Mouse (Mus musculus): ENCODE data around the gene Snx33. TPM values are rescaled to one million over a fixed set of nuclear protein-coding genes. Genes with fewer than 3 reads are reported as not detected.

Gene Snx33
- total and polyA plus RNA-seq, 2 experiments: 7.6 to 10.5 TPM

DNA sequence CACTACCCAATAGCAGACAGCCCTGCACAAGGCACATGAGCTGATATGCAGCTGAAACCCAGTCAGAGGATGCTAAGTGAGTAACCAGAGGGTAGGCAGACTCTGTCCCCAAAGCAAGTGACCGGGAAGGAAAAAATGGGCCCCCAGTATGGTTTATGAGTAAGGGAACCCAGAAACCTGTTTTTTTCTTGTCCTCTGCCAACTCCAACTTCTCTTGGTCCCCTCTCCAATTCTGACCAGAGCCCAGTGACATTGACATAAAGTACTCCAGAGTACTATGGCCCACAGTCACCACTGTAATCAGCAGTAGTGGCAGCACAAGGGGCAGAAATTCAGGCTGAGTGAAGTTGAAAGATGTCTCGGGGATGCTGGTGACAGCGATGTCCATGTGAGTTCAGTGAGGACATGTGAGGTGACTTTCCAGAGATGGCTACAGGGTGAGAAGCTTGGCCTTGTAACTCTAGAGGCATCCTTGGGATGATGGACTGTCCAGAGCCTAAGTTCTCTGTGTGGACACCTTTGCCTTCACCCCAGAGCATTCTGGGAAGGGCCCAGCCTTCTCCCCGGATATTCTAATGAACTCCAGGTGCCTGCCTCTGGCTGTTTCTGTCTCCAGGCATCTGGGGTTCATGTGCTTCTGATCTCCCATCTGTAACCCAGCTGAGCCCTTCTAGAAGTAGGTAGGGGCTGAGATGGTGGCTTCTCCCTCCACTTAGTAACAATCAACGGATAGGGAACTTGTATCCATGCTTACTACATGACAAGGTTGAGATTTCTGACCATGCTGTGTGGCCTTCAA is 55.9 kb downstream of the Snx33 start:
- WGBS: 79% methylated on average over 5 of the region's 5 CpGs
- Histone ChIP-seq H3K27ac (replicated peaks; ENCODE audit: insufficient read depth, low read depth, low read length) (no peak overlapping the region), H3K36me3 (ENCODE audit: control insufficient read depth, insufficient read depth, low read length) (no peaks in the 10 kb centered on the region), H3K9ac (ENCODE audit: low read depth, low read length) (no peak overlapping the region), H3K4me3 (ENCODE audit: insufficient read depth, low read depth, low read length) (no peak overlapping the region), H3K27me3 (ENCODE audit: control insufficient read depth, insufficient read depth, low read length) (no peaks in the 10 kb centered on the region), H3K4me1 (ENCODE audit: control insufficient read depth, insufficient read depth, low read length) (no peaks in the 10 kb centered on the region), H3K79me2 (ENCODE audit: control insufficient read depth, insufficient read depth, low read length) (no peaks in the 10 kb centered on the region)
- TF ChIP-seq POLR2A (IDR thresholded peaks at IDR 0.05; ENCODE audit: extremely low read depth, insufficient read depth, low read length) (no peak), CTCF (IDR thresholded peaks at IDR 0.05; ENCODE audit: low read depth, low read length) (no peak)
- DNase-seq (ENCODE audit: extremely low read depth, low read depth, low spot score): no peak

DNA sequence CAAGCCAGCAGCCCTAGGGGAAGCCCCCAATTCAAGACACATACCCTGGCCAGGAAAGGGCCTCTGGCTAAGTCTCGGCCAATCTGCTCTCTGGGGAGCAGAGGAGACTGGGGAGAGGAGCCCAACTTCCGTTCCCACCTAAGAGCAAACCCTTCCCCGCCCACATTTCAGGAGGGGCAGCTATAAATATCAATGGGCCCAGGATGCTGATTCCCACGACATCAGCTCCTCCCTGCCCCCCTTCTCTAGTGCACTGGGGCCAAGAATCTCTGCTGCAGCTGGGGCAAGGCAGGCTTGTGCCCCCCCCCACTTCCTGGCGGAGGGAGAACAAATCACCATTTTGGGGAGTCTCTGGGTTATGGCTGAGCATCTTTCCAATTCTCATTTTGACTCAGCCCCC is 57.0 kb downstream of the Snx33 start:
- 63% methylated on average over 5 of the region's 5 CpGs for WGBS
- H3K4me1 ChIP-seq (ENCODE audit: control insufficient read depth, insufficient read depth, low read length): no peaks in the 10 kb centered on the region
- H3K79me2 ChIP-seq (ENCODE audit: control insufficient read depth, insufficient read depth, low read length): no peaks in the 10 kb centered on the region
- TF ChIP-seq POLR2A (IDR thresholded peaks at IDR 0.05; ENCODE audit: extremely low read depth, insufficient read depth, low read length): no peak
- TF ChIP-seq CTCF (IDR thresholded peaks at IDR 0.05; ENCODE audit: low read depth, low read length): no peak
- H3K4me3 ChIP-seq (ENCODE audit: insufficient read depth, low read depth, low read length): no peak overlapping the region
- H3K27ac ChIP-seq (replicated peaks; ENCODE audit: insufficient read depth, low read depth, low read length): no peak overlapping the region
- H3K36me3 ChIP-seq (ENCODE audit: control insufficient read depth, insufficient read depth, low read length): no peaks in the 10 kb centered on the region
- no peak for DNase-seq (ENCODE audit: extremely low read depth, low read depth, low spot score)
- H3K27me3 ChIP-seq (ENCODE audit: control insufficient read depth, insufficient read depth, low read length): no peaks in the 10 kb centered on the region
- no peak overlapping the region for H3K9ac ChIP-seq (ENCODE audit: low read depth, low read length)

DNA sequence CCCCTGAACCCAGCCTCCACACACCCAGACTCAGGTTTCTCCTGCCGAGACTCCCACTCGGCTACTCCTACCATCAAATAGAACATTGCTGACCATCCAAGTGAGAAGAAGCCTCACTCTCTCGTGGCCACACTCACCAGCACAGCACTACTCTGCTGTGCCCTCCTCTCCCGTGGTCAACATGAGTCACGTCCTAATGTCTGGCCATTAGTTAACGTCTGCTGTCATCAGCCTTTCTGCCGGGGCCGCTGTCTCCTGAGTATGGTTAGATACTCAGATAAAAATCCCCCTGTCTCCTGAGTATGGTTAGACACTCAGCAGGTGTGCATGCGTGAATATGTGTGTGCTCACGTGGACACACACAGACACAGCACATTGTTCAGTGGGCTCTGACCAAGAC is 57.4 kb downstream of the Snx33 start:
- WGBS: 68% methylated on average over 10 of the region's 10 CpGs
- Histone ChIP-seq H3K4me3 (ENCODE audit: insufficient read depth, low read depth, low read length) (no peak overlapping the region), H3K4me1 (ENCODE audit: control insufficient read depth, insufficient read depth, low read length) (no peaks in the 10 kb centered on the region), H3K27me3 (ENCODE audit: control insufficient read depth, insufficient read depth, low read length) (no peaks in the 10 kb centered on the region), H3K9ac (ENCODE audit: low read depth, low read length) (no peak overlapping the region), H3K27ac (replicated peaks; ENCODE audit: insufficient read depth, low read depth, low read length) (no peak overlapping the region), H3K79me2 (ENCODE audit: control insufficient read depth, insufficient read depth, low read length) (no peaks in the 10 kb centered on the region), H3K36me3 (ENCODE audit: control insufficient read depth, insufficient read depth, low read length) (no peaks in the 10 kb centered on the region)
- no peak for TF ChIP-seq CTCF (IDR thresholded peaks at IDR 0.05; ENCODE audit: low read depth, low read length)
- no peak for TF ChIP-seq POLR2A (IDR thresholded peaks at IDR 0.05; ENCODE audit: extremely low read depth, insufficient read depth, low read length)
- DNase-seq (ENCODE audit: extremely low read depth, low read depth, low spot score): no peak

DNA sequence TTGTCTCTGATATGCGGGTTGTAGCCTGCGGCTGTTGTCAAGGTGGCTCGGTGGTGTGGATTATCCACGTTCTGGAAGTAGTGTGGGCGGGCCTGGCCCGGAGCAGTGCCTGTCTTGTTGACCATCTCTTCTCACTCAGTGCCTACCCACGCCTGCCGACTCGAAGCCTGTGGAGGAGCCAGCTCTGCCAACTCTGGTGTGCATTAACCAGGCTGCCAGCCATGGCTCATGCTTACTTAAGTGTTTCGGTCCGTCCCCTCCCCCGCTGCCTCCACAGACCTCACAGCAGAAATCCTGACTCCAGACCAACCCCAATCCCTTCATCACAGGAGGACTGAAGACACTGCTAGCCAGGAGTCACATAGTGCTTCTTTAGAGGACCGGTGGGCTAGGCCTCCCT is 58.6 kb downstream of the Snx33 start:
- TF ChIP-seq CTCF (IDR thresholded peaks at IDR 0.05; ENCODE audit: low read depth, low read length): no peak
- TF ChIP-seq POLR2A (IDR thresholded peaks at IDR 0.05; ENCODE audit: extremely low read depth, insufficient read depth, low read length): no peak
- Histone ChIP-seq H3K36me3 (ENCODE audit: control insufficient read depth, insufficient read depth, low read length) (no peaks in the 10 kb centered on the region), H3K9ac (ENCODE audit: low read depth, low read length) (no peak overlapping the region), H3K27ac (replicated peaks; ENCODE audit: insufficient read depth, low read depth, low read length) (no peak overlapping the region), H3K27me3 (ENCODE audit: control insufficient read depth, insufficient read depth, low read length) (no peaks in the 10 kb centered on the region), H3K79me2 (ENCODE audit: control insufficient read depth, insufficient read depth, low read length) (no peaks in the 10 kb centered on the region), H3K4me1 (ENCODE audit: control insufficient read depth, insufficient read depth, low read length) (no peaks in the 10 kb centered on the region), H3K4me3 (ENCODE audit: insufficient read depth, low read depth, low read length) (no peak overlapping the region)
- 70% methylated on average over 13 of the region's 13 CpGs for WGBS
- DNase-seq (ENCODE audit: extremely low read depth, low read depth, low spot score): no peak

DNA sequence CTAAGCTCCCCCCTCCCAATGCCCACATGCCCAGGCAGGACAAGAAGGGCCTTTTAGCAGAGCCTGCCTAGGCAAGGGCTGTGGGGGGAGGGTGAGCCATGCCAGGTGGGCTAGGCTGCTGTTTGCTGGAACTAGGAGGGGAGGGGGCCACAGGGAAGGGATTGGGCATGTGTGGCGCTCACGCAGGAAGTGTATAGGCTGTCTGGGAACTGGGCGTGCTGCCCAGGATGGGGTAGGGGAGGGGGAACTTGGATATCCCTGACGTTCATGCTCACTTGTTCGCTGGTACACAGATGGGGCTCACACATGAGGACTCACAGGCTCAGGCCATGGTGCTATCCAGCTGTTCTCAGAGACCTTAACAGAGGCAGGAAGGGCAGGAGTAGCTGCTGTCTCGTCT is 59.9 kb downstream of the Snx33 start:
- 83% methylated on average over 6 of the region's 6 CpGs for WGBS
- Histone ChIP-seq H3K79me2 (ENCODE audit: control insufficient read depth, insufficient read depth, low read length) (no peaks in the 10 kb centered on the region), H3K4me3 (ENCODE audit: insufficient read depth, low read depth, low read length) (no peak overlapping the region), H3K27ac (replicated peaks; ENCODE audit: insufficient read depth, low read depth, low read length) (no peak overlapping the region), H3K36me3 (ENCODE audit: control insufficient read depth, insufficient read depth, low read length) (no peaks in the 10 kb centered on the region), H3K4me1 (ENCODE audit: control insufficient read depth, insufficient read depth, low read length) (no peaks in the 10 kb centered on the region), H3K9ac (ENCODE audit: low read depth, low read length) (no peak overlapping the region), H3K27me3 (ENCODE audit: control insufficient read depth, insufficient read depth, low read length) (no peaks in the 10 kb centered on the region)
- no peak for DNase-seq (ENCODE audit: extremely low read depth, low read depth, low spot score)
- TF ChIP-seq POLR2A (IDR thresholded peaks at IDR 0.05; ENCODE audit: extremely low read depth, insufficient read depth, low read length) (no peak), CTCF (IDR thresholded peaks at IDR 0.05; ENCODE audit: low read depth, low read length) (no peak)

Other genes starting within 250 kb of the Snx33 start
- gene Lingo1, start 131.9 kb downstream of the Snx33 start, total RNA-seq (2014; rRNA removed): under 0.01 and 0.13 TPM in 2 replicates
- 0.09 and 0.27 TPM in 2 replicates for gene Lingo1, start 131.9 kb downstream of the Snx33 start, polyA plus RNA-seq (2012; rRNA removed)
- gene Odf3l1, start 63.7 kb downstream of the Snx33 start, total RNA-seq (2014; rRNA removed): not detected in 2 replicates
- gene Odf3l1, start 63.7 kb downstream of the Snx33 start, polyA plus RNA-seq (2012; rRNA removed): 0.11 TPM in 1 of 2 replicates, not detected in the other
- gene Cspg4, start 63.3 kb downstream of the Snx33 start, total RNA-seq (2014; rRNA removed): 0.09 and 0.13 TPM in 2 replicates
- gene Cspg4, start 63.3 kb downstream of the Snx33 start, polyA plus RNA-seq (2012; rRNA removed): 0.04 and 0.11 TPM in 2 replicates
- gene Imp3, start 9.1 kb upstream of the Snx33 start, total RNA-seq (2014; rRNA removed): 35.8 and 45.6 TPM in 2 replicates
- gene Imp3, start 9.1 kb upstream of the Snx33 start, polyA plus RNA-seq (2012; rRNA removed): 145 and 151 TPM in 2 replicates
- 7.2 and 8.4 TPM in 2 replicates for gene Snupn, start 22.5 kb upstream of the Snx33 start, total RNA-seq (2014; rRNA removed)
- 3.7 and 4.2 TPM in 2 replicates for gene Snupn, start 22.5 kb upstream of the Snx33 start, polyA plus RNA-seq (2012; rRNA removed)
- gene Ptpn9, start 66.6 kb upstream of the Snx33 start, total RNA-seq (2014; rRNA removed): 6.5 and 8.2 TPM in 2 replicates
- 10.6 and 12.4 TPM in 2 replicates for gene Ptpn9, start 66.6 kb upstream of the Snx33 start, polyA plus RNA-seq (2012; rRNA removed)
- 15.1 and 17.9 TPM in 2 replicates for gene Sin3a, start 143.7 kb upstream of the Snx33 start, total RNA-seq (2014; rRNA removed)
- 34.6 and 35.9 TPM in 2 replicates for gene Sin3a, start 143.7 kb upstream of the Snx33 start, polyA plus RNA-seq (2012; rRNA removed)
- 25.8 and 28.1 TPM in 2 replicates for gene Man2c1, start 202.3 kb upstream of the Snx33 start, total RNA-seq (2014; rRNA removed)
- gene Man2c1, start 202.3 kb upstream of the Snx33 start, polyA plus RNA-seq (2012; rRNA removed): 67.1 and 122 TPM in 2 replicates
- gene Neil1, start 219.9 kb upstream of the Snx33 start, total RNA-seq (2014; rRNA removed): 4.0 and 4.2 TPM in 2 replicates
- 6.6 and 7.2 TPM in 2 replicates for gene Neil1, start 219.9 kb upstream of the Snx33 start, polyA plus RNA-seq (2012; rRNA removed)
- gene Commd4, start 230.0 kb upstream of the Snx33 start, total RNA-seq (2014; rRNA removed): 22.7 and 23.6 TPM in 2 replicates
- 73.5 and 86.9 TPM in 2 replicates for gene Commd4, start 230.0 kb upstream of the Snx33 start, polyA plus RNA-seq (2012; rRNA removed)

Measured in liver, adult 2 months (tissue).